Mouse (Mus musculus) MEL (cell line): Measurements from ENCODE around the gene Sucnr1. TPM values are rescaled to one million over a fixed set of nuclear protein-coding genes. Genes with fewer than 3 reads are reported as not detected.

ENCODE experiments used
- DNase-seq: peaks from one replicate; pipeline ENCODE4 v3.0.0; 2011; ENCODE audit warnings: low read depth, low spot score
- H3K27ac ChIP-seq: 2 replicates; pipeline ENCODE4 v1.5.1; 2012; ENCODE audit warnings: low read depth, mild to moderate bottlenecking, control low read depth, low read length, moderate library complexity; ENCODE audit not compliant: control insufficient read depth
- H3K27me3 ChIP-seq, 2 experiments: fragments of 150-350 bp in 1 of 2; sonication (generic) in 1 of 2; 2 replicates each; pipeline ENCODE4 v1.6.1; 2012; ENCODE audit warnings: low read length in 2 of 2, mild to moderate bottlenecking in 2 of 2, improper control_type of control experiment in 1 of 2, moderate library complexity in 1 of 2; ENCODE audit not compliant: insufficient read depth in 2 of 2, control insufficient read depth in 1 of 2
- H3K36me3 ChIP-seq, 2 experiments: 2 replicates each; pipeline ENCODE4 v1.6.1; 2012 to 2014; ENCODE audit warnings: low read length in 2 of 2, improper control_type of control experiment in 1 of 2, inconsistent platforms in 1 of 2, mild to moderate bottlenecking in 1 of 2; ENCODE audit not compliant: insufficient read depth in 2 of 2, control insufficient read depth in 1 of 2
- H3K4me1 ChIP-seq, 2 experiments: fragments of 150-350 bp in 1 of 2; sonication (generic) in 1 of 2; 2 replicates each; pipeline ENCODE4 v1.6.1; 2012; ENCODE audit warnings: low read length in 2 of 2, improper control_type of control experiment in 1 of 2, mild to moderate bottlenecking in 1 of 2; ENCODE audit not compliant: insufficient read depth in 2 of 2, control insufficient read depth in 1 of 2
- H3K4me3 ChIP-seq, 2 experiments: fragments of 150-350 bp in 1 of 2; sonication (generic) in 1 of 2; 2 replicates each; pipeline ENCODE4 v1.5.1; 2012; ENCODE audit warnings: low read depth in 2 of 2, low read length in 2 of 2, mild to moderate bottlenecking in 2 of 2, moderate library complexity in 2 of 2, control low read depth in 1 of 2, improper control_type of control experiment in 1 of 2; ENCODE audit not compliant: control insufficient read depth in 1 of 2, insufficient read depth in 1 of 2
- H3K79me2 ChIP-seq: 2 replicates; pipeline ENCODE4 v1.6.1; 2012; ENCODE audit warnings: mild to moderate bottlenecking, low read length, moderate library complexity; ENCODE audit not compliant: control insufficient read depth, poor library complexity, insufficient read depth
- H3K9ac ChIP-seq: 2 replicates; pipeline ENCODE4 v1.6.1; 2012; ENCODE audit warnings: low read depth, mild to moderate bottlenecking, control low read depth, low read length, moderate library complexity; ENCODE audit not compliant: control insufficient read depth, poor library complexity, severe bottlenecking
- H3K9me3 ChIP-seq: fragments of 150-350 bp; sonication (generic); replicated peaks from 2 replicates; pipeline ENCODE4 v1.6.1; 2012; ENCODE audit warnings: mild to moderate bottlenecking, low read length, improper control_type of control experiment, moderate library complexity; ENCODE audit not compliant: insufficient read depth
- CHD2 ChIP-seq: IDR thresholded peaks from 2 replicates; pipeline ENCODE4 v1.6.1; 2011; ENCODE audit warnings: low read length, improper control_type of control experiment
- CTCF ChIP-seq, 3 experiments: IDR thresholded peaks in 2 of 3; conservative IDR thresholded peaks in 1 of 3; 2 replicates each; pipeline ENCODE4 v1.5.1; 2011 to 2012; ENCODE audit warnings: low read length in 3 of 3, low read depth in 2 of 3, mild to moderate bottlenecking in 2 of 3, improper control_type of control experiment in 1 of 3, inconsistent platforms in 1 of 3, mixed read lengths in 1 of 3, moderate library complexity in 1 of 3; ENCODE audit not compliant: control insufficient read depth in 1 of 3, insufficient read depth in 1 of 3, poor library complexity in 1 of 3, severe bottlenecking in 1 of 3
- EP300 ChIP-seq, 2 experiments: IDR thresholded peaks; 2 replicates each; pipeline ENCODE4 v1.6.1; 2011; ENCODE audit warnings: improper control_type of control experiment in 2 of 2, low read length in 2 of 2, low read depth in 1 of 2, mild to moderate bottlenecking in 1 of 2
- ETS1 ChIP-seq: IDR thresholded peaks from 2 replicates; pipeline ENCODE4 v1.6.1; 2012; ENCODE audit warnings: low read depth, mild to moderate bottlenecking, inconsistent platforms, low read length, improper control_type of control experiment, moderate library complexity
- GABPA ChIP-seq: IDR thresholded peaks from 2 replicates; pipeline ENCODE4 v1.6.1; 2012; ENCODE audit warnings: low read depth, mild to moderate bottlenecking, inconsistent platforms, low read length, improper control_type of control experiment, moderate library complexity
- GATA1 ChIP-seq: IDR thresholded peaks from 2 replicates; pipeline ENCODE4 v1.6.1; 2011; ENCODE audit warnings: low read depth, low read length, improper control_type of control experiment
- JUND ChIP-seq: IDR thresholded peaks from 2 replicates; pipeline ENCODE4 v1.6.1; 2011; ENCODE audit warnings: low read depth, mild to moderate bottlenecking, improper control_type of control experiment, low read length
- KAT2A ChIP-seq: conservative IDR thresholded peaks from 2 replicates; pipeline ENCODE4 v1.6.1; 2012; ENCODE audit warnings: low read depth, low read length, improper control_type of control experiment, inconsistent platforms
- MAZ ChIP-seq: IDR thresholded peaks from 2 replicates; pipeline ENCODE4 v1.6.1; 2012; ENCODE audit warnings: low read depth, mild to moderate bottlenecking, inconsistent platforms, low read length, improper control_type of control experiment
- MEF2A ChIP-seq: IDR thresholded peaks from 2 replicates; pipeline ENCODE4 v1.6.1; 2014; ENCODE audit warnings: low read depth, mild to moderate bottlenecking, inconsistent platforms, low read length, improper control_type of control experiment; ENCODE audit not compliant: poor library complexity, insufficient replicate concordance, severe bottlenecking; ENCODE audit errors: extremely low read depth
- POLR2AphosphoS2 ChIP-seq: IDR thresholded peaks from 2 replicates; pipeline ENCODE4 v1.6.1; 2011; ENCODE audit warnings: low read length, improper control_type of control experiment
- RAD21 ChIP-seq: IDR thresholded peaks from 2 replicates; pipeline ENCODE4 v1.6.1; 2011; ENCODE audit warnings: mild to moderate bottlenecking, low read depth, low read length, improper control_type of control experiment
- RCOR1 ChIP-seq: IDR thresholded peaks from 2 replicates; pipeline ENCODE4 v1.6.1; 2012; ENCODE audit warnings: low read depth, mild to moderate bottlenecking, inconsistent platforms, low read length, improper control_type of control experiment
- SIN3A ChIP-seq: IDR thresholded peaks from 2 replicates; pipeline ENCODE4 v1.6.1; 2012; ENCODE audit warnings: low read length, improper control_type of control experiment, inconsistent platforms
- SMC3 ChIP-seq: IDR thresholded peaks from 2 replicates; pipeline ENCODE4 v1.6.1; 2011; ENCODE audit warnings: low read depth, low read length, improper control_type of control experiment
- TBP ChIP-seq: IDR thresholded peaks from 2 replicates; pipeline ENCODE4 v1.8.0; 2011; ENCODE audit warnings: low read depth, low read length, improper control_type of control experiment
- TCF12 ChIP-seq: IDR thresholded peaks from 2 replicates; pipeline ENCODE4 v1.6.1; 2014; ENCODE audit warnings: low read depth, mild to moderate bottlenecking, inconsistent platforms, low read length, improper control_type of control experiment, moderate library complexity
- UBTF ChIP-seq: IDR thresholded peaks from 2 replicates; pipeline ENCODE4 v1.6.1; 2012; ENCODE audit warnings: low read depth, mild to moderate bottlenecking, inconsistent platforms, low read length, improper control_type of control experiment, moderate library complexity, borderline replicate concordance; ENCODE audit not compliant: insufficient read depth
- USF1 ChIP-seq: IDR thresholded peaks from 2 replicates; pipeline ENCODE4 v1.6.1; 2014; ENCODE audit warnings: low read depth, mild to moderate bottlenecking, inconsistent platforms, low read length, improper control_type of control experiment, moderate library complexity
- USF2 ChIP-seq, 2 experiments: IDR thresholded peaks; 2 replicates each; pipeline ENCODE4 v1.6.1; 2011 to 2012; ENCODE audit warnings: improper control_type of control experiment in 2 of 2, low read length in 2 of 2, borderline replicate concordance in 1 of 2, inconsistent platforms in 1 of 2, low read depth in 1 of 2, mild to moderate bottlenecking in 1 of 2; ENCODE audit not compliant: insufficient read depth in 1 of 2
- ZC3H11A ChIP-seq: IDR thresholded peaks from 2 replicates; pipeline ENCODE4 v1.6.1; 2012; ENCODE audit warnings: low read depth, mild to moderate bottlenecking, inconsistent platforms, low read length, improper control_type of control experiment
- polyA plus RNA-seq, 2 experiments: library from polyadenylated mRNA; stranded (reverse) in 1 of 2; unstranded in 1 of 2; fragments of >175 nt in 1 of 2; fragments of >200 nt in 1 of 2; gene quantifications; 2 replicates each; pipeline versions ENCODE4 v1.2.1 to v1.2.4; 2012; ENCODE audit warnings: low replicate concordance in 2 of 2, low read depth in 1 of 2; ENCODE audit not compliant: insufficient read length in 2 of 2, insufficient read depth in 1 of 2, missing spikeins in 1 of 2
- total RNA-seq: library from RNA; depleted of rRNA; stranded (reverse); fragments of 300-350 nt; gene quantifications from 2 replicates; pipeline ENCODE4 v1.2.3, GENCODE M21; 2012

Gene Sucnr1
- total and polyA plus RNA-seq, 3 experiments, result not detected

- no peaks in the 10 kb centered on the region for H3K27me3 ChIP-seq
- no peaks in the 10 kb centered on the region for H3K9me3 ChIP-seq
- no peak overlapping the region for H3K4me3 ChIP-seq
- no peak for TF ChIP-seq POLR2AphosphoS2
- TF ChIP-seq RAD21, result no peak
- TF ChIP-seq JUND, result no peak
- no peak for TF ChIP-seq TBP
- no peak for TF ChIP-seq USF2 (IDR thresholded peaks at IDR 0.05; ENCODE audit: borderline replicate concordance in 1 of 2, insufficient read depth in 1 of 2, low read depth in 1 of 2, low read length in 2 of 2)
- TF ChIP-seq SMC3, result no peak
- no peak for TF ChIP-seq UBTF
- no peak for TF ChIP-seq KAT2A
- TF ChIP-seq MEF2A, result no peak
- no peak for TF ChIP-seq ETS1
- no peak for TF ChIP-seq SIN3A
- TF ChIP-seq MAZ, result no peak
- no peak for TF ChIP-seq CHD2
- no peak for TF ChIP-seq CTCF (IDR thresholded peaks at IDR 0.05 in 2 of 3, conservative IDR thresholded peaks at IDR 0.05 in 1 of 3; ENCODE audit: control insufficient read depth in 1 of 3, insufficient read depth in 1 of 3, low read depth in 2 of 3, low read length in 3 of 3, poor library complexity in 1 of 3, severe bottlenecking in 1 of 3)
- H3K36me3 ChIP-seq, result peaks cover 0 to 14% of the 10 kb centered on the region in 2 experiments; a peak in 2 of 4 replicates
- H3K4me1 ChIP-seq, result peaks cover 8 to 11% of the 10 kb centered on the region in 2 experiments
- no peak overlapping the region for H3K27ac ChIP-seq
- no peaks in the 10 kb centered on the region for H3K79me2 ChIP-seq
- H3K9ac ChIP-seq, result no peak overlapping the region
- no peak for DNase-seq
These were observed 9.7 kb downstream of the Sucnr1 start for GRCm38 (mm10) chr3:60091321-60091720.

- Histone ChIP-seq H3K27me3 (no peaks in the 10 kb centered on the region), H3K4me1 (peaks cover 10 to 14% of the 10 kb centered on the region in 2 experiments), H3K36me3 (peaks cover 0 to 14% of the 10 kb centered on the region in 2 experiments; a peak in 2 of 4 replicates), H3K79me2 (no peaks in the 10 kb centered on the region), H3K4me3 (no peak overlapping the region), H3K9ac (no peak overlapping the region), H3K9me3 (no peaks in the 10 kb centered on the region), H3K27ac (no peak overlapping the region)
- DNase-seq, result no peak
- TF ChIP-seq TCF12 (peak; percentile 92), GABPA (no peak), USF1 (peak; percentile 37; the same call in 1 of the 2 replicates), GATA1 (peak; percentile 70), ZC3H11A (no peak), RCOR1 (peak; percentile 57), ETS1 (peak; percentile 77), EP300 (IDR thresholded peaks at IDR 0.05; ENCODE audit: low read depth in 1 of 2, low read length in 2 of 2) (peak; percentile 56 to 79)
These were observed 12.9 kb downstream of the Sucnr1 start for GRCm38 (mm10) chr3:60094386-60095156.
